Mouse (Mus musculus) cortical plate, adult 2 months (tissue): ENCODE measurements around the gene Cxcl13.
"Not testable (repeated sequence)": the region's sequence is repeated elsewhere in the genome, so short reads cannot be mapped to it uniquely, and the experiment has no call there.

Source experiments
- CTCF ChIP-seq: fragments of 200-500 bp; IDR thresholded peaks from 2 replicates; pipeline ENCODE4 v1.5.1; 2011; ENCODE audit warnings: mild to moderate bottlenecking, control low read depth, low read length; ENCODE audit not compliant: insufficient read depth; ENCODE audit errors: extremely low read depth
- POLR2A ChIP-seq: fragments of 200-500 bp; IDR thresholded peaks from 2 replicates; pipeline ENCODE4 v1.6.1; 2011; ENCODE audit warnings: mild to moderate bottlenecking, low read length, control low read depth; ENCODE audit not compliant: insufficient read depth; ENCODE audit errors: extremely low read depth

DNA sequence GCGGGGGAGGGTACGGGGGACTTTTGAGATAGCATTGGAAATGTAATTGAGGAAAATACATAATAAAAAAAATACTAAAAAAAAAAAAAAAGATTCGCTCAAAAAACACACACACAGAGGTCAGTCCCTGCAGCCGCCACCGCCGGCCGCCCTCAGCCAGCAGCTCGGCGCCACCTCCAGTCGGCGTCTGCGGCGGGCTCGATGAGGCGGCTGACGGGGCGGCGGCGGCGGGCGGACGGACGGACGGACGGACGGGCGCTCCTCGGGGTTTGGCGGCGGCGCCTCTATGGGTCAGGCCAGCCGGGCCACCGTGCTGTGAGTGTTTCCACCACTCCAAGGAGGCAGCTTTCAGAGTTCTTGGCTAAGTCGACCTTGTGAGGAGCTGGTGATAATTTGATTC is 17.1 kb downstream of the Cxcl13 start:
- not testable (repeated sequence) for TF ChIP-seq CTCF, POLR2A
